Mouse (Mus musculus) forebrain, embryonic 13.5 days (tissue): ENCODE data around the gene Dock10. TPM values are rescaled to one million over a fixed set of nuclear protein-coding genes. Genes with fewer than 3 reads are reported as not detected.

Experiments used
- ATAC-seq: fragments of 200-750 bp; cut with Nextera tagmentation; 2 replicates; pipeline ENCODE4 v1.8.0; 2017
- H3K27ac ChIP-seq: fragments of 300-500 bp; sonication (generic); 2 replicates; pipeline ENCODE4 v1.5.1; 2015; ENCODE audit warnings: inconsistent platforms, mild to moderate bottlenecking, moderate library complexity
- H3K27me3 ChIP-seq: fragments of 300-500 bp; sonication (generic); 2 replicates; pipeline ENCODE4 v1.6.1; 2015; ENCODE audit warnings: mild to moderate bottlenecking, inconsistent platforms
- H3K36me3 ChIP-seq: fragments of 300-500 bp; sonication (generic); 2 replicates; pipeline ENCODE4 v1.6.1; 2015; ENCODE audit warnings: mild to moderate bottlenecking, inconsistent platforms; ENCODE audit not compliant: poor library complexity, severe bottlenecking
- H3K4me1 ChIP-seq: fragments of 300-500 bp; sonication (generic); 2 replicates; pipeline ENCODE4 v1.6.1; 2015; ENCODE audit warnings: inconsistent platforms
- H3K4me2 ChIP-seq: fragments of 300-500 bp; sonication (generic); 2 replicates; pipeline ENCODE4 v1.6.1; 2015; ENCODE audit warnings: inconsistent platforms, mild to moderate bottlenecking, moderate library complexity
- H3K4me3 ChIP-seq: fragments of 300-500 bp; sonication (generic); 2 replicates; pipeline ENCODE4 v1.5.1; 2015; ENCODE audit warnings: mild to moderate bottlenecking, inconsistent platforms
- H3K9ac ChIP-seq: fragments of 300-500 bp; sonication (generic); 2 replicates; pipeline ENCODE4 v1.6.1; 2015; ENCODE audit warnings: mild to moderate bottlenecking, inconsistent platforms
- H3K9me3 ChIP-seq: fragments of 300-500 bp; sonication (generic); replicated peaks from 2 replicates; pipeline ENCODE4 v1.6.1; 2016; ENCODE audit warnings: inconsistent platforms
- WGBS: fragments of 180-500 bp; shearing (Covaris S2); methylation state at CpG from one replicate; pipeline ENCODE4 v1.1.7; 2015; 5-methylcytosine and 5-hydroxymethylcytosine counted together
- polyA plus RNA-seq: library from polyadenylated mRNA; unstranded; fragments of >200 nt; fragmentation: Nextera tagmentation; extraction: Ambion mirVana; gene quantifications from 2 replicates; pipeline ENCODE4 v1.2.1, GENCODE M21; 2015

Dock10 gene
- polyA plus RNA-seq, 1 experiment from 2014 or later = 1.3 TPM

- Histone ChIP-seq H3K27ac (no peak overlapping the region), H3K9ac (no peak overlapping the region), H3K4me1 (no peaks in the 10 kb centered on the region), H3K36me3 (no peaks in the 10 kb centered on the region), H3K4me2 (no peak overlapping the region), H3K4me3 (no peak overlapping the region), H3K9me3 (no peaks in the 10 kb centered on the region), H3K27me3 (no peaks in the 10 kb centered on the region)
- 79% methylated on average over 3 of the region's 3 CpGs for WGBS
- no peak for ATAC-seq
Observed at GRCm38 (mm10) chr1:80646602-80647001, 111.7 kb downstream of the Dock10 start.

- ATAC-seq = no peak
- Histone ChIP-seq H3K27me3 (no peaks in the 10 kb centered on the region), H3K9ac (no peak overlapping the region), H3K4me1 (no peaks in the 10 kb centered on the region), H3K4me3 (no peak overlapping the region), H3K4me2 (no peak overlapping the region), H3K36me3 (no peaks in the 10 kb centered on the region), H3K9me3 (no peaks in the 10 kb centered on the region), H3K27ac (no peak overlapping the region)
- WGBS = 88% methylated on average over 4 of the region's 4 CpGs
Observed at GRCm38 (mm10) chr1:80643866-80644451, 114.4 kb downstream of the Dock10 start.

GRCm38 (mm10) chr1:80641832-80642231, 116.5 kb downstream of the Dock10 start:
- H3K27me3 ChIP-seq = no peaks in the 10 kb centered on the region
- WGBS = 93% methylated on average over 3 of the region's 3 CpGs
- no peak overlapping the region for H3K27ac ChIP-seq

GRCm38 (mm10) chr1:80641288-80641687, 117.0 kb downstream of the Dock10 start:
- ATAC-seq = no peak
- H3K4me1 ChIP-seq = no peaks in the 10 kb centered on the region
- 91% methylated on average over 1 of the region's 1 CpGs for WGBS
- no peak overlapping the region for H3K27ac ChIP-seq
- no peaks in the 10 kb centered on the region for H3K27me3 ChIP-seq
- no peak overlapping the region for H3K4me3 ChIP-seq
- no peak overlapping the region for H3K4me2 ChIP-seq
- no peak overlapping the region for H3K9ac ChIP-seq
- no peaks in the 10 kb centered on the region for H3K36me3 ChIP-seq
- H3K9me3 ChIP-seq = no peaks in the 10 kb centered on the region

More at GRCm38 (mm10) chr1:80641832-80642231, 116.5 kb downstream of the Dock10 start:
- ATAC-seq = no peak
- Histone ChIP-seq H3K4me3 (no peak overlapping the region), H3K4me2 (no peak overlapping the region), H3K9ac (no peak overlapping the region), H3K4me1 (no peaks in the 10 kb centered on the region), H3K9me3 (no peaks in the 10 kb centered on the region), H3K36me3 (no peaks in the 10 kb centered on the region)

GRCm38 (mm10) chr1:80639553-80639952, 118.8 kb downstream of the Dock10 start:
- no peak for ATAC-seq
- Histone ChIP-seq H3K27me3 (no peaks in the 10 kb centered on the region), H3K4me2 (no peak overlapping the region), H3K36me3 (no peaks in the 10 kb centered on the region), H3K9me3 (no peaks in the 10 kb centered on the region), H3K9ac (no peak overlapping the region), H3K4me1 (no peaks in the 10 kb centered on the region), H3K4me3 (no peak overlapping the region), H3K27ac (no peak overlapping the region)
- 90% methylated on average over 1 of the region's 1 CpGs for WGBS

- no peak overlapping the region for H3K9ac ChIP-seq
- WGBS = 87% methylated on average over 4 of the region's 4 CpGs
- no peaks in the 10 kb centered on the region for H3K36me3 ChIP-seq
- no peaks in the 10 kb centered on the region for H3K9me3 ChIP-seq
- H3K27me3 ChIP-seq = no peaks in the 10 kb centered on the region
- no peak overlapping the region for H3K27ac ChIP-seq
- no peak overlapping the region for H3K4me2 ChIP-seq
- H3K4me3 ChIP-seq = no peak overlapping the region
- no peak for ATAC-seq
- H3K4me1 ChIP-seq = no peaks in the 10 kb centered on the region
Observed at GRCm38 (mm10) chr1:80637214-80637705, 121.1 kb downstream of the Dock10 start.

GRCm38 (mm10) chr1:80635825-80636224, 122.5 kb downstream of the Dock10 start:
- 95% methylated on average over 4 of the region's 4 CpGs for WGBS

GRCm38 (mm10) chr1:80633536-80633935, 124.8 kb downstream of the Dock10 start:
- Histone ChIP-seq H3K27ac (no peak overlapping the region), H3K4me2 (no peak overlapping the region), H3K9me3 (no peaks in the 10 kb centered on the region), H3K4me1 (peaks cover 9% of the 10 kb centered on the region; the same call in 1 of the 2 replicates), H3K36me3 (no peaks in the 10 kb centered on the region), H3K4me3 (no peak overlapping the region), H3K27me3 (no peaks in the 10 kb centered on the region), H3K9ac (no peak overlapping the region)
- no peak for ATAC-seq
- 91% methylated on average over 4 of the region's 4 CpGs for WGBS

More at GRCm38 (mm10) chr1:80635825-80636224, 122.5 kb downstream of the Dock10 start:
- ATAC-seq = no peak
- Histone ChIP-seq H3K4me1 (peaks cover under 1% of the 10 kb centered on the region; the same call in 1 of the 2 replicates), H3K4me3 (no peak overlapping the region), H3K27me3 (no peaks in the 10 kb centered on the region), H3K27ac (no peak overlapping the region), H3K36me3 (no peaks in the 10 kb centered on the region), H3K4me2 (no peak overlapping the region), H3K9me3 (no peaks in the 10 kb centered on the region), H3K9ac (no peak overlapping the region)

GRCm38 (mm10) chr1:80630179-80631149, 127.9 kb downstream of the Dock10 start:
- peaks cover 9% of the 10 kb centered on the region; the same call in 1 of the 2 replicates for H3K4me1 ChIP-seq
- H3K4me2 ChIP-seq = no peak overlapping the region
- no peaks in the 10 kb centered on the region for H3K9me3 ChIP-seq
- H3K9ac ChIP-seq = no peak overlapping the region
- H3K27me3 ChIP-seq = no peaks in the 10 kb centered on the region
- WGBS = 32% methylated on average over 5 of the region's 5 CpGs
- H3K27ac ChIP-seq = no peak overlapping the region
- no peak overlapping the region for H3K4me3 ChIP-seq
- peak; percentile 62 for ATAC-seq
- no peaks in the 10 kb centered on the region for H3K36me3 ChIP-seq

- Histone ChIP-seq H3K4me3 (no peak overlapping the region), H3K4me2 (no peak overlapping the region), H3K27ac (no peak overlapping the region), H3K36me3 (no peaks in the 10 kb centered on the region), H3K9ac (no peak overlapping the region), H3K9me3 (no peaks in the 10 kb centered on the region), H3K4me1 (peaks cover 9% of the 10 kb centered on the region; the same call in 1 of the 2 replicates), H3K27me3 (no peaks in the 10 kb centered on the region)
- ATAC-seq = no peak
Observed at GRCm38 (mm10) chr1:80628054-80628453, 130.3 kb downstream of the Dock10 start.

- Histone ChIP-seq H3K4me1 (peaks cover 9% of the 10 kb centered on the region; the same call in 1 of the 2 replicates), H3K4me2 (no peak overlapping the region), H3K9ac (no peak overlapping the region), H3K4me3 (no peak overlapping the region), H3K27ac (no peak overlapping the region), H3K36me3 (no peaks in the 10 kb centered on the region), H3K9me3 (no peaks in the 10 kb centered on the region), H3K27me3 (no peaks in the 10 kb centered on the region)
- no peak for ATAC-seq
- WGBS = 90% methylated on average over 4 of the region's 4 CpGs
Observed at GRCm38 (mm10) chr1:80626800-80627199, 131.5 kb downstream of the Dock10 start.

- no peak overlapping the region for H3K9ac ChIP-seq
- H3K27me3 ChIP-seq = no peaks in the 10 kb centered on the region
- no peaks in the 10 kb centered on the region for H3K9me3 ChIP-seq
- H3K4me2 ChIP-seq = no peak overlapping the region
- no peak overlapping the region for H3K4me3 ChIP-seq
- ATAC-seq = no peak
- H3K36me3 ChIP-seq = no peaks in the 10 kb centered on the region
- WGBS = 69% methylated on average over 1 of the region's 1 CpGs
- H3K27ac ChIP-seq = no peak overlapping the region
- H3K4me1 ChIP-seq = peaks cover 4% of the 10 kb centered on the region; the same call in 1 of the 2 replicates
Observed at GRCm38 (mm10) chr1:80625371-80625770, 133.0 kb downstream of the Dock10 start.
